Mouse (Mus musculus): Measurements from ENCODE around the gene Usp6nl.

Usp6nl gene

GRCm38 (mm10) chr2:6333570-6333969, 11.1 kb downstream of the Usp6nl start:
- no peak for DNase-seq

GRCm38 (mm10) chr2:6334011-6334410, 11.5 kb downstream of the Usp6nl start:
- no peak for DNase-seq

- no peak for DNase-seq
Observed at GRCm38 (mm10) chr2:6335032-6335735, 12.7 kb downstream of the Usp6nl start.

- DNase-seq, result no peak
Observed at GRCm38 (mm10) chr2:6336013-6336412, 13.5 kb downstream of the Usp6nl start.

GRCm38 (mm10) chr2:6336649-6337048, 14.2 kb downstream of the Usp6nl start:
- DNase-seq, result no peak

GRCm38 (mm10) chr2:6337436-6337835, 15.0 kb downstream of the Usp6nl start:
- DNase-seq, result peak; percentile 38

- peak; percentile 40 for DNase-seq
Observed at GRCm38 (mm10) chr2:6338031-6338629, 15.7 kb downstream of the Usp6nl start.

- no peak for DNase-seq
Observed at GRCm38 (mm10) chr2:6340439-6340838, 18.0 kb downstream of the Usp6nl start.

GRCm38 (mm10) chr2:6341496-6341895, 19.0 kb downstream of the Usp6nl start:
- DNase-seq, result no peak

GRCm38 (mm10) chr2:6349256-6350092, 27.0 kb downstream of the Usp6nl start:
- no peak for DNase-seq

GRCm38 (mm10) chr2:6350164-6350563, 27.7 kb downstream of the Usp6nl start:
- DNase-seq, result no peak

- no peak for DNase-seq
Observed at GRCm38 (mm10) chr2:6350931-6351695, 28.6 kb downstream of the Usp6nl start.

- DNase-seq, result no peak
Observed at GRCm38 (mm10) chr2:6352541-6352971, 30.1 kb downstream of the Usp6nl start.

GRCm38 (mm10) chr2:6353060-6353459, 30.6 kb downstream of the Usp6nl start:
- no peak for DNase-seq

GRCm38 (mm10) chr2:6357306-6357705, 34.8 kb downstream of the Usp6nl start:
- no peak for DNase-seq

- no peak for DNase-seq
Observed at GRCm38 (mm10) chr2:6359645-6360044, 37.2 kb downstream of the Usp6nl start.

GRCm38 (mm10) chr2:6363126-6363525, 40.7 kb downstream of the Usp6nl start:
- no peak for DNase-seq

GRCm38 (mm10) chr2:6363922-6364321, 41.5 kb downstream of the Usp6nl start:
- no peak for DNase-seq

GRCm38 (mm10) chr2:6366521-6366928, 44.1 kb downstream of the Usp6nl start:
- no peak for DNase-seq

GRCm38 (mm10) chr2:6366973-6367372, 44.5 kb downstream of the Usp6nl start:
- no peak for DNase-seq

- no peak for DNase-seq
Observed at GRCm38 (mm10) chr2:6367497-6367896, 45.0 kb downstream of the Usp6nl start.

- DNase-seq, result no peak
Observed at GRCm38 (mm10) chr2:6374216-6374615, 51.7 kb downstream of the Usp6nl start.

- DNase-seq, result no peak
Observed at GRCm38 (mm10) chr2:6376071-6376470, 53.6 kb downstream of the Usp6nl start.

Measured in thymus, postnatal 4 days (tissue).